Mouse (Mus musculus) liver, postnatal 0 days (tissue): Measurements from ENCODE around the gene Car8.

Source experiments
- CTCF ChIP-seq: sonication (generic); IDR thresholded peaks from 2 replicates; pipeline ENCODE4 v1.5.1; 2016; ENCODE audit warnings: antibody characterized with exemption, low read depth
- EP300 ChIP-seq: IDR thresholded peaks from 2 replicates; pipeline ENCODE4 v1.6.1; 2016; ENCODE audit warnings: antibody characterized with exemption, low read depth, mild to moderate bottlenecking

- TF ChIP-seq CTCF (no peak), EP300 (no peak)
These were observed 51.7 kb downstream of the Car8 start for GRCm38 (mm10) chr4:8186921-8187687.
